Mouse (Mus musculus): ENCODE results near the gene Lamp1.

DNA sequence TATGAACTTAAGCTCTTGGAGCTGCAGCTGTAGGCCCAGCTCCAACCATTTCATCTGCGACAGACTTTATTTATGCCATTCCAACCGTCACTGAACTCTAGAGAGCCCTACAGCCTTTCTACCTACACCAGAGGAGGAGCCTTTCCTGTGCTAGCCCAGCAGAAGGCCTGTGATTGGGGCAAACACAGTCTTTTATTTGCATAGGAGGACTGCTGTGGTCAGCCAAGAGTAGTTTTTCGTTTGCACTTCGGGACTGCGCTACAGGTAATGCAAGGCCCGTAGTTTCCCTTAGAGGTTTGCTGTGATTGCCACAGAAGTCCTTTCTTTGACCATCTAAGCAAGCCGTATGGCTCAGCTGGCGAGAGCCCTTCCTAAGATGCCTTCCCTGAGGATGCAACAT is 57.4 kb downstream of the Lamp1 start:
- no peak for TF ChIP-seq POLR2A (IDR thresholded peaks at IDR 0.05; ENCODE audit: borderline replicate concordance, insufficient read depth, low read length)
- TF ChIP-seq CTCF (IDR thresholded peaks at IDR 0.05; ENCODE audit: borderline replicate concordance, insufficient read depth, low read depth, low read length): no peak

Data from cerebellum, adult 2 months (tissue).